Mouse (Mus musculus) left cerebral cortex, postnatal 14 days (tissue): ENCODE measurements around the gene Mafg. TPM values are rescaled to one million over a fixed set of nuclear protein-coding genes. Genes with fewer than 3 reads are reported as not detected.
"Not testable (repeated sequence)": the region's sequence is repeated elsewhere in the genome, so short reads cannot be mapped to it uniquely, and the experiment has no call there.

Experiments used
- DNase-seq, 2 experiments: peaks; one replicate each; pipeline ENCODE4 v3.0.0; 2021 to 2022; ENCODE audit warnings: low spot score in 2 of 2, mixed read lengths in 1 of 2
- intact Hi-C: fragments of 180-260 bp; cut with DNase I; formaldehyde crosslinking; loops from one replicate; pipeline ENCODE4 v1.15.1; 2025
- total RNA-seq, 2 experiments: library from RNA; stranded (reverse); gene quantifications; 2 replicates each; pipeline ENCODE4 v1.2.3; 2021

Mafg gene
- total RNA-seq, 2 experiments from 2014 or later, result 84.3 to 94.3 TPM

DNA sequence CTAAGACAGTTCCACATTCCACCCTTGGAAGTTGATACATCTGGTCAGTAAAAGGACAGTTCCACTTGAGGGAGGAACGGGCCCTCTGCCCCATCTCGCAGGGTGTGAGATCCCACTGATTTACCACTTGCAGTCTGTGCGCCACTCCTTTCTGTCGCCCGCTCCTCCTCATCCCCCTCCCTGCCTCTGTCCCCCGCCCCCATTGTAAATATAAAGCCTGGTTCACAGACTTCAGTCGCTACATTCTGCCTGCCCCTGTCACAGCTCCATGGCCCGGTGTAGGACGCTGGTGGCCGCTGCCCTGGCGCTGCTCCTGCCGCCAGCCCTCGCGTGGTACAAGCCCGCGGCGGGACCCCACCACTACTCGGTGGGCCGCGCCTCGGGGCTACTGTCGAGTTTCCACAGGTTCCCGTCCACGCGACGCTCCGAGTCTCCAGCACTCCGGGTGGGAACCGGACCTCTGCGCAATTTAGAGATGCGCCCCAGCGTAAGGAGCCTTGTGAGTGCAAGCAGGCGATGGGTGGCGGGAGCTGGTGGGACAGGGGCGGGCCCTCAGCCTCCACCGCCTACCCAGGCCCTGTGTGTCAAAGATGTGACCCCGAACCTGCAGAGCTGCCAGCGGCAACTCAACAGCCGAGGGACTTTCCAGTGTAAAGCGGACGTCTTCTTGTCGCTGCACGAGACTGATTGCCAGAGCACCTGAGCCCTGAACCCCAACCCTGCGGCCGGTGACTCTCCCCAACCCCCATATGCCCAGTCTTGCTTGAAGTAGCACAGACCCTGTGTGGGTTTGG, 25.0 kb downstream of the Mafg start, which contains the start of gene Npb:
Npb (plus strand) TSS at position 237 of the 794 bp plus-strand sequence.
- intact Hi-C loops, result no loop called here
- DNase-seq, result no peak

DNA sequence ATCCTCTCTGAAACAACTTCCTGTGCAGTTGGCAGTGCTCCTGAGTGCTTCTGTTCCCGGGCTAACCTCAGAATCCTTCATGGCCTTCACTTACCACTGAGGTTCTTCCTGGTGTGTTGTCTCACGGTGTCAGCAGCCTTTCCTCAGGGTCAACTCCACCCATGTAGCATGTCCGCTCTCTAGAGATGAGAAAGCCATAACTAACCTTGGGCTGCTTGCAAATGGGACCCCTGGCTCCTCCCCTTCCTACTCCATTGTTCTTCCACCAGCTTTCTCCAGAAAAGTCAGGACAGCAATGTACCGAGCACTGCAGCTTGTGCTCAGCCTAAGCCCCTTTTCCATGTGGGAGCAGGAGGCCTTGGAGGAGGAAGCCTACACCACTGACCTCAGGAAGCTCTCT, 26.6 kb downstream of the Mafg start:
- intact Hi-C loops, result no loop called here
- DNase-seq, result no peak

DNA sequence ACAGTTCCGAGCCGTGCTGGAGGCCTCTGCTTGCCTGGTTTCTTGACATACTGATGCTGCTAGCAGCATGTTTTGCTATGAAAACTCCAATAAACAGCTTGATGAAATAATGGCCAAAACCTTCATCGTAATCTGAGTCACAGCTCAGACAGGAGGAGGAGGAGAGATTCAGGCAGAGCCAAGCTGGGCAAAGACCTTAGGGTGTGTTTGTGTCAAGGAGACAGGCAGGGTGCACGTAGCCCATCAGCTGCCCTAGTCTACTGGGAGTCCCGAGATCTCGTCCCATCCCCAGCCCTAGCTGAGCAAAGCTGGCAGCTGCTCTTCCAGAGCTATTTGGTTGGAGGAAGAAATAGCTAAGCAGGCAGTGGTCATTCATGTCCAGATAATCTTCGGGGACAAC, 27.7 kb downstream of the Mafg start:
- intact Hi-C loops, result no loop called here
- DNase-seq, result no peak

DNA sequence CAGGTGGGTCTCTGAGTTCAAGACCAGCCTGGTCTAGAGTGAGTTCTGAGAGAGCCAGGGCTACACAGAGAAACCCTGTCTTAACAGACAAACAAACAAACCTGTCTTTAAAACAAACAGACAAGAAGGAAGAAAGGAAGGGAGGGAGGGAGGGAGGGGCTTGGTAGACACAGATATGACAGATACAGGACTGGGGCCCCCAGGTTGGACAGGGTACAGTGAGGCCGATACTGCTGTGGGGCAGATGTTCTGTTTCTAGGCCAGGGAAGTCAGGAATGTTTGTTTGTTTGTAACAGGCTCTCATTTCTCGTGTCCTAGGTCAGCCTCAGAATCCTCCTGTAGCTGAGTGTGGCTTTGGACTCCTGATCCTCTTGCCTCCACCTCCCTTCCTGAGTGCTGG, 29.9 kb downstream of the Mafg start:
- no peak for DNase-seq
- intact Hi-C loops, result no loop called here

DNA sequence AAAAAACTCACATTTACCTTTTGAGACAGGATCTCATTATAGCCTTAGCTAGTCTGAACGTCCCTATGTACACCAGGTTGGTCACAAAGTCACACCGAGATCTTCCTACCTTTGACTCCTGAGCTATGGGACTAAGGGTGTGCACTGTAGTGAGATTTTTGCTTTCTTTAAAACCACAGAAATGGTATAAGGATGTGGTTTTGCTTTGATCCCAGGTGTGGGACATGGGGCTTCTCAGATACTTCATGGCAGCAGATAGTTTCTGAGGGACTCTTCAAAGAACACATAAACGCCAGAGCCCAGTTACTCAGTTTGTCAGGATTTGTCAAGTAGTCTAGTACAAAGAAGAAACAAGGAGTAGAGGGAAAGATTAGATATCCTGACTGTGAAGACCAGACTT, 32.7 kb downstream of the Mafg start:
- DNase-seq, result no peak
- intact Hi-C loops, result no loop called here

DNA sequence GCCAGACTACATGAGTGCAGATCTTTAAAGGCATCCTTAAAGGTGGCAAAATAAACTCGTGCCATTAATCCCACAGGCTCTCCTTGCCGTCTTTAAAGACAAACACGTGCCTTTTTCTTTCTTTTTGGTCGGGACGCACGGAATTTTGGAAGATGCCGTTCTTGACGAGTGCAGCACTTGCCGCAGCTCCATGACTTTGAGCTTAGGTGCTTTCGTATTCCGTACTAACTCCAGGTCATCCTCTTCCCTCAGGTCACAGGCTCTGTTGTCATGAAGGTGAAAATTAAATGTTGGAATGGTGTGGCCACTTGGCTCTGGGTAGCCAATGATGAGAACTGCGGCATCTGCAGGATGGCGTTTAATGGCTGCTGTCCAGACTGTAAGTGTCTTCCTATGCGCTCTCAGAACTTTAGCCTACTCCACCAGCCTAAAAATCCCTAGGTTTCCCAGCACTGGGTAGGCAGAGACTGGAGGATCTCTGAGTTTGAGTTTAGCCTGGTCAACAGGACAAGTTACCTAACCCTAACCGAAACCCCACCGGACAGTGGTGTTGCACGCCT, 34.3 kb downstream of the Mafg start:
- DNase-seq, result no peak
- intact Hi-C loops, result no loop called here

DNA sequence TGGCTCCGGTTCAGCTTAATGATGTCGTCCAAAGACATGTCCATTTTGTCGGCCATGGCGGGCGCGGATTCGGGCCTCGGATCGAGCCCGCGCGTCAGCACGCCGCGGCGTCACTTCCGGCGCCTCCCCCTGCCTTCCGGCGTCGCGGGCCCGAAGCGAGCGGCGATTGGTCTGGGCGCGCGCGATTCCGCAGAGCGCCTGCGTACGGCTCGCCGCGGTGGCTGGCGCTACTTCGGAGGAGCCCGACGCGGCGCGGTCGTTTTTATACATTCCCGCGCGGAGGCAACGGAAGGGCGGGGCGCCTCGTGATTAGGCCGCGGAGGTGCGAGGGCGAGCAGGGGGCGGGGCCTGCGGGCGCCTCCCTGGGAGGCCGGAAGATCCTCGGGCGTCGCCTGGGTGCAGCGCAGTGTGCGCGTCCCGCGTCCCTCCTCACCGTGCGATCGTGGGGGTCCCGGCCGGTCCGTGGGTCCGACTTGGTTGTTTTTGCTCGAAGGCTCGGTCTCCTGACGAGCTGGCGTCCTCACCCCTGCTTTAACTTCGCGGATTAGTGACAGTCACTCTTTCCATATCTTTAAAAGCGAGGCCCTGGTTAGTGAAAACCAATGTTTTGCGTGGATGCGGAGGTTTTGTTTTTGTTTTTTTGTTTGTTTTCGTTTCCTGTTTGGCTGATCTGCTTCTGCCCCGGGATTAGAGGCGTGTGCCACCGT, 35.0 kb downstream of the Mafg start, which contains the start of the genes Alyref and Anapc11:
Alyref (minus strand) TSS at position 83 of the 707 bp plus-strand sequence.
Anapc11 (plus strand) TSS at position 139 of the 707 bp plus-strand sequence.
- DNase-seq, result peak; percentile 92 to 95
- intact Hi-C loops, result no loop called here

DNA sequence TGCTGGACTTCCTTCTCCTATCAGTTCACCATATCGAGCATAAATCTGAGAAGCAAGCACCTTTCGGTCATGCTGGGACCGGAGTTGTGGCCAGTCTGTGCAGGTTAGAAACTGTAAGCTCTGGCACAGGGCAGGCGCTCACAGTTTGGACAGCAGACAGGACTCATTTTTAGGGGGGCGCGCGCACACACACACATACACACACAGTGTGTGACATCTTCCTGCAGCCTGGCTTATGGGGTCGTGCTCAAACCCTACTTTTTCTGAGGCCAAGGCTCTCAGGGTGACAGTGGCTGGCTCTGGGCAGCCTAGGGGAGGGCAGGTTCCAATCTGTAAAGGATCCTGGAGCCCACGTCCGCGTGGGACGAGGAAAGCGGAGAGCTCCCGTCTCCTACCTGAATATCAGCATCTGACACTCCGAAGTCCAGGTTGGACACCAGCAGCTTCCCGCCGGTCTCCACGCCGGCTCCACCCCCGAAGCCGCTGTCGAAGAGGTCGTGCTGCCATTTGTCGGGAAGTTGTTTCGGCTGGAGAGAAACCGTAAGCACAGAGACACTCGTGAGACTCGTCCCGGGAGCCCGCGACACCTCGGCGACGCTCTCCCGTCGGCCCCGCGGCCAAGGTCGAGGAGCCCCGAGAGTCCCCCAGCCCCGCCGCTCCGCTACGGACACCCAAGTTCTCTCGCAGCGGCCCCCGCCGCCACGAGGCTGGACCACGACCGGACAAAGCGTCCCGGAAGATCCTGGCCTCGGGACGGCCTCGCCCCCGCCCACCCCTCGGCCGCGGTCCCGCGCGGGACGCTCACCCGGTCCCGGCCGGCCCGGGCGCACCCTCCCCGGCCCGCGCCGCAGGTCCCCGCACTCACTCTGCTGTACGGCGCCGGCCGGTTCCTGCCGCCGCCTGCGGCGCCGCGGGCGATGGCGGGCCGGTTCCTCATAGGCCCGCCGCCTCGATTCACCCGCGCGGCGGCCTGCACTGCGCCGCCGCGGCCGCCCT, 35.9 kb downstream of the Mafg start:
- intact Hi-C loops, result no loop called here

DNA sequence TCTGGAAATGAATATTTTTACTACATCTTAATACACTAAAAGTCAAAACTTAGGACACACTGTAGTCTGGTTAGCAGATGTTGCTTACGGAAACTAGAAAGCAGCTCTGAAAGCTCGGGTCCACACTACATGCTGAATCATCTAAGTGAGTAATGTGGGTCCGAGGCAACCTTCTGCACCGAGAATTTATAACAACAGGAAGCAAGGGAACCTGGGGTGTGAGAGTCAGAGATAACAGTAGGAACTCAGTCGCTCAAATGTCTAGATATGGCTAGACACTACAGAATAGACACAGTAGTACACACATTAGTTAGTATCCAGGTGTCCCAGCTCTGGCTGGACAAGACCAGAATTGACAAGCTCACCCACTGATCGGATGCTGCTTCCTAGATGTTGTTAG, 44.9 kb downstream of the Mafg start:
- intact Hi-C loops, result no loop called here
- DNase-seq, result no peak

More for the DNA sequence above, 35.9 kb downstream of the Mafg start:
- no peak for DNase-seq

DNA sequence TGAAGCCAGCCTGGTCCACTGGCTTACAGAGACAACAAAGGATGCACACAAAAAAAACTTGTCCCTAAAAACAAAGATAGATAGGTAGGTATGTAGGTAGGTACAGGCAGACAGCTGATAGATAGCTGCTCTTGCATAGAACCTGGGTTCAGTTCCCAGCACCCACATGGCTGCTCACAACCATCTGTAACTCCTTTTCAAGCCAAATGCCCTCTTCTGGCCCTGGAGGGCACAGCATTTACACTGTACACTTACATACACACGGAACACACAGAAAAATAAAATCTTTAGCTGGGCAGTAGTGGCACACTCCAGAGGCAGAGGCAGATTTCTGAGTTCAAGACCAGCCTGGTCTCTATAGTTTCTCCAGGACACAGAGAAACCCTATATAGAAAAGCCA, 49.5 kb downstream of the Mafg start:
- intact Hi-C loops, result no loop called here
- no peak for DNase-seq

DNA sequence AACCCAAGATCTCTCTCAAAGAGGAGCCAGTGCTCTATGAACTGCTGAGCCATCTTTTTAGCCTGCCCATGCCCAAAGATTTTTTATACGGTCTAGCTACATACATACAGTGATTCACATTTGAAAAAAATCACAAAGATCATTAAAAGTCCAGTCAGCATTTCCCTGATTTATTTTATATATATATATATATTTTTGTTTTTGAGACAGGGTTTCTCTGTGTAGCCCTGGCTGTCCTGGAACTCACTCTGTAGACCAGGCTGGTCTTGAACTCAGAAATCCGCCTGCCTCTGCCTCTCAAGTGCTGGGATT, 50.5 kb downstream of the Mafg start:
- intact Hi-C loops, DNase-seq: not testable (repeated sequence)

DNA sequence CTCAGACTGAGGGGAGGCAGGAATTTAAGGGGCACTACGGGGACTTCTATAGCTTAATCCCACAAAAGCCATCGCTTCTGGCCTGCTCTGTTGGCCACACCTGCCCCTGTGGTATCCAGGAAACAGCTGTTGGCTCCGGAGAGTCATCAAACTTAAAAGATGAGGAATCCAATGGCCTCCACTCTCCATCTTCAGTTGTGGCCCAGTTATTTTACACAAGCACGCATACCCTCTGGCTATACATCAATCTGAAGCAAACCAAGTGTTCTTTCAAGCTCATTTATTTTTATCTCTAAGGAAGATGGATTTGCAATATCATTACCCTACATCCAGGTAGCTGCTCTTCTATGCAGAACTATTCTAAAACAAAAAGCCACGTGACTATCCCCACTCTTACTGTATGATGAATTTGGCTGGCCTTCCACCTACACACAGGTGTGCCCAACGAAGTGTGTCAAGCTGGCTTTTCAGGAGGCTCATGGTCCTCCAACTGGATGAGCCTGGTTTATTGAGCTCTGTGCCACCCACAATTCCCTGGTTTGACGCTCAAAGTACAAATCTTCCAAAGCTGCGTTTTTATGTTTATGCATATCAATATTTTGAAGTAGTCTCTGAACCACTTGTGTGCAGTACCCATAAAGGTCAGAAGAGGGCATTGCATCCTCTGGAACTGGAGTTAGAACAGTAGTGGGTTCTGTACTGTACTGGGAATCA, 51.0 kb downstream of the Mafg start:
- DNase-seq, result peak in 1 of 2 experiments; percentile 49
- intact Hi-C loops, result no loop called here

DNA sequence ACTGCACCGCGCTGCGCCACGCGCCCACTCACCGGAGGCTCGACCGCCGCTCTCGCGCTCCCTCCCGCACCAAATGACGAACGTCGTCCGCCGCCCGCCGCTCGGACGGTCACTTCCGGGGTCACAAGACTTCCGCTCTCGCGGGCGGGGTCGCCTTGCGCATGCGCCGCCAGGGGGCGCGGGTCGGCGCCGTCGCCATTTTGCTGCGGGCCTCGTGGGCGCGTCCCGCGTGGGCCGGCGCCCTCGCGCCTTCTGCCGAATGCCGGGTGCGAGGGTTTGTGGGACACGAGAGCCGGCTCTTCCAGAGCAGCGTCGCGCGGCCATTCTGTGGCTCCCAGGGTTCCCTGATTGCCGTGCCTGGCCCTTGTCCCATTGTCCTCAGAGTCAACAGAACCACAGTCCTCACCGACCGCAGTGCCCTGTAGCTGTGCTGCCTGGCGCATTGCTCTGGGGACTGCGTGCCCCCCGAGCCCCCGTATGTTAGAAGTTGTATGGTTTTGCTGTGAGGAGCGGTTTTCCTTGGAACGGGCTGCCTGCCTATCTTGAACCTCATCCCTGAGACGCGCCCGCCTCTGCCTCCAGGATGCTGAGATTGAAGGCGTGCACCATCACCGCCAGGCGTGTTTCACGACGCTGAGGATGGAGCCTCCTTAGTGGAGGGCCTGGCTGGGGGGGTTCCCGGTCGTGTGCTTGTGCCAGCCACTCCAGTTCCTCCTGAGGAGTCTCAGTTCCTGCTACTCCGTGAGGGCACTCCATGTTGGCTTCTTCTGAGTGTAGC, 51.7 kb downstream of the Mafg start, which contains the start of gene Arhgdia:
Arhgdia (minus strand) TSS at position 135 of the 778 bp plus-strand sequence.
- intact Hi-C loops, result no loop called here
- DNase-seq, result peak; percentile 90 to 92

DNA sequence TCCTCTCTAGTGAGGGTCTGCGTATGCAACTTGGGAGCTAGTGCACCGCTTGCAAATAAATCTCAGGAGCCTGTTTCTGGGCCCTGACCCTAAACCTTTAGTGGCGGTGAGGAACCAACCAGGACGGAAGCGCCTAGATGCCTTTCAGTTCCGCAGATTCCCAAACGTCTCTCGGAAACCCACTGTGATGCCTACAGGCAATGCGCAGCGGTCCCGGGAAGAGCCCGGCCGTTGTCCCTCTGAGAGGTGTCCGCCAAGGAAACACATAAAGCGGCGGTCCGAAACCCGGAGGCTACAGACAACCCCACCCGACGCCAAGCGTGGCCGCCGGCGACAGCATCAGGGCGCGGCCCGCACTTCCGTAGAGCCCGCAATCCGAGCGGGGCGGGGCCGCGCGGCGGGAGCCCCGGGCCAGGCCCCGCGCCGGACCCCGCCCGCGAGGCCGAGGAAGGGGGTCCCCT, 52.5 kb downstream of the Mafg start:
- intact Hi-C loops, result no loop called here
- DNase-seq, result no peak

DNA sequence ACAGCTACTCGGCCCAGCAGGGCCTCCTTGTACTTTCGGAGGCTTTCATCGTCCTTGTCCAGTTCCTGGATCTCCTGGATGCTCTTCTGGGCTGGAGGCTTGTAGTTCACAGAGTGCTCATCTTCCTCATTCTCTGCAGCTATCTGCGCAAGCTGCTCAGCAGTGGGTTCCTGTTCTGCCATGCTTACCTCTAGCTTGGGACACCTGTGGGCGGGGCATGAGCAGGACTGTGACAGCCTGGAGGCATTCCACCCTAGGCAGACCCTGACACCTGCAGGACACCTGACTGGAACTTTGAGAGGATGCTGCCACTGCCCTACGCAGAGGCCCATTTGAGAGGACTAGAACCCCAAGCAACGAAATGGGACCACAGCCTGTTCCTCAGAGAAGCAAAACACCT, 53.2 kb downstream of the Mafg start:
- intact Hi-C loops, result no loop called here
- no peak for DNase-seq

DNA sequence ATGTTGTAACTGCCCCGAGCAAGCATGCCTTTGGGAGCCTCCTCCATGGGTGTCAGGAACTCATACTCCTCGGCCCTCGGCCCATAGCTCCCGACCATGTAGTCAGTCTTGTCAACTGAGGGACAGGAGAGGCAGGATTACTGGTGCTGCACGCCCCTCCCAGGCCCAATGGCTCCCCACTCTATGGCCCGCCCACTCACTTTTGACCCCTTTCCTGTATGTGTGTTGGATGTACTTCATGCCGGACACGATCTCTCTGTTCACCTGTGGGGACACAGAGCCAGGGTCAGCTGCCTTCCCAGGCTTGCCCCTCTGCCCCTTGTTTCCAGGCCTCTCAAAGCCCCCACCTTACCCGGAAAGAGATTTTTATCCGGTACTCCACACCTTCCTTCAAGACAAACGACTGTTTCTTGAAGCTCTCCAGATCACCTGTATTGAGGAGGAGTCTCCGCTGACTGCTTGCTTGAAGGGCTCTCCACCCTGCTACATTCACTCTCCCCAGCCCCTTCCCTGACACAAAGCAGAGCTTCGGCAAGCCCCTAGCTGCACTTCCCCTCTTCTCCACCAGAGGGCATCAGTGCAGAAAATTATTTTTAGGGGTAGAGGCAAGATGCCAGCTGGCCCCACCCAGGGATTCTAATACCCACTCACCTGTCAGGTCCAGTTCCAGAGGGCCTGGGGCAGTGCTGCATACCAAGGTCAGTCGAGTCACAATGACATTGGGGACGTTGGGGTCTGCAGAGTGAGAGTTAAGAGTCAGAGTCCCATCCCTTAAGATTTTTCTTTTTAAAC, 53.9 kb downstream of the Mafg start:
- DNase-seq, result peak; percentile 68 to 79
- intact Hi-C loops, result no loop called here

DNA sequence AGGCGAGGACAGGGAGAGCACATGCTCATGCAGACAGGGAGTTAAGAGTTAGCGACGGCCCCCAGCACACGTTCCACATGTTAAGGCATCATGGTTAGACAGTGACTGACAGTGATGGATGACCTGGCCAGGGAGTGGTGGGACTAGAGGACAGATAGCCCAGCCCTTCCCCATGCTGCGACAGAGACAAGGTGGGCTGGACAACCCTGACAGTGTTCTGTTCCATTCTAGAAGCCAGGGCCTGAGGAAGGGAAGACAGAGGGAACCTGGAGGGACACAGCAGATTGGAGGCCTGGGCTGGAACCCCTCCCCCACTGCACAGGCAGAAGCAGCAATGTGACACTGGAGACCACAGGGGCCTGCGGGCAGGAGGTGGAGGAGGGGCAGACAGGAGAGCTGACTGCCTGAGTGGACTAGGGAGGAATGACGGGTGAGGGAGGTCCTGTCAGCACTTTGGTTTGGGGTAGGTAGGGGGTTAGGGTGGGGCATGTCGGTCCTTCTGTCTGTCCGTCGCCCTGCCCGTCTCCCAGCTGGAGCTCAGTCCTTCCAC, 54.6 kb downstream of the Mafg start:
- intact Hi-C loops, result no loop called here
- DNase-seq, result no peak
